Mouse (Mus musculus) naive thymus-derived CD4-positive, alpha-beta T cell, adult 2 months (primary cell): ENCODE results near the gene Gm20388.

ENCODE experiments used
- DNase-seq: peaks from one replicate; pipeline ENCODE4 v3.0.0-alpha.2; 2011; ENCODE audit warnings: low read depth

Gm20388 gene

DNA sequence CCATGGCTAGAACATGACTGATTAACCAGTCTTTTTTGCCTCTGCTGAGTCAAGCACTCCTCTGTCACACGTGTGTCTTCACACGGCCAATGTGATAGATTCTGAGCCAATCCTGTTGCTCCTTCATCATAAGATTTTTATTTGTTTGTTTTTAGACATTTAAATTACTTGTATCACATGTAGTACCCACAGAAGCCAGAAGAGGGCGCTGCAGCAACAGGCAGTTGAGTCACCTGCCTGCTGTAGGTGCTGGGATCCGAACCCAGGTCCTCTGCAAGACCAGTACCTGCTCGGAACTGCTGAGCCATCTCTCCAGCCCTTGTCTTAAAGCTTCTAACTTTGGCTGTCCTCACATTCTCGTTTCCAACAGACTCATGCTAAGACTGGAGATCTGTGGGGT lies 812.4 kb downstream of the Gm20388 start:
- DNase-seq = peak; percentile 41

DNA sequence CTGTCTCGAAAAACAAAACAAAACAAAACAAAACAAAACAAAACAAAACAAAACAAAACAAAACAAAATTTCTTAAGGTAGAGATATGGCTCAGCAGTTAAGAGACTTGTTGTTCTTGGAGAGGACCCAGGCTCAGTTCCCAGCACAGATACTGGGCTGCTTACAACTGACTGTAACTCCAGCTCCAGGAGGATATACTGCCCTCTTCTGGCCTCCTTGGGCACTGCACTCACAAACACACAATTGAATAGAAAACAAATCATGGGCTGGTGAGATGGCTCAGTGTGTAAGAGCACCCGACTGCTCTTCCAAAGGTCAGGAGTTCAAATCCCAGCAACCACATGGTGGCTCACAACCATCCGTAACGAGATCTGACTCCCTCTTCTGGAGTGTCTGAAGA lies 813.5 kb downstream of the Gm20388 start:
- peak; percentile 47 for DNase-seq

DNA sequence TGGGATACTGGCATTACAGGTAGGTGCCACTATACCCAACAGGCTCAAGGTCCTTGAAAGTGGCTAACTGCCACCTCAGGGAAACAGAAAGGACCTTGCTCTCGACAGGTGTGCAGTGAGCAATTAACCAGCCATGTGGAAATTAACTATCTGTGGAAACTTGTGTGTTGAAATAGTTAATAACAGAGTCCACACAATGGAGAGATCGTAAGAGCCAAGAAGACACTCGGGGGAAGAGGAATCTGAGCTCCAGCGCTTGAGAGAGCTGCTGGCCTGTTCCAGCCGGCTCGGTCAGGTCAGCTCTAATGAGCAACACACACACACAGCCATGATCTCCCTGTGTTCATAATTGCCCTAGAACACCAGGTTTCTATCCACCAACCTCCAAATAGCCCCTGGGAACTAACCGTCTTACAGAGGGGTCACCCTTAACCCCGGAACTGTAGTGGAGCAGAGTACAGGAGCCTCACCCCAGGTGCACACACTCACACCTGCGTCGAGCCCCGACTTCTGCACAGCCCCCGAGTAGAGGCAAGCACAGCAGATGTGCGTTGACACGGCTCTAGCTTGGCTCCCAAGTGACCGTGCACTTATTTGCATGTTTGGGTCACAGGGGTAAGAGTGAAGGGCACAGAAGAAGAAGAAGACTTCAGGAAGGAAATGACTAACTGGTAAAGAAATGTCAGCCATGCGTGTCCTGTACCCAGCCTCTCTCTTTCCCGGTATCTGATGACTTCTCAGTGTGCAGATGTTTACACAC lies 814.4 kb downstream of the Gm20388 start:
- DNase-seq = peak; percentile 46

DNA sequence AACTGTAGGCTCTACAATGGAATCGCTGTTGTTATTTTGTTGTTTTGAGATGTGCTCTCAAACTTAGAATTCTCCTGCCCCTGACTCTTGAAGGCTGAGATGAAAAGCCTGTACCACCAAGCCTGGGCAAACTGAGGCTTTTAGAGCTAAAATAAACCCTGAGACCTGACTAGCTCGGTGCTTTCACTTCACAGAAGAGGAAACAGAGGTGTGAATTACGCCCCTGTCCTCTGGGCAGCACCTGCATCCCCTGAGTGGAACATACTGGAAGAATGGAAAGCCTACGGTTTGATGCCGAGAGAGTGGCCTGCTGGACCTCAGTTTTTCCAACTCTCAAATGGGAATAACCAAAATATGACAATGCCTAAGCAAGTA lies 814.9 kb downstream of the Gm20388 start:
- DNase-seq = no peak

DNA sequence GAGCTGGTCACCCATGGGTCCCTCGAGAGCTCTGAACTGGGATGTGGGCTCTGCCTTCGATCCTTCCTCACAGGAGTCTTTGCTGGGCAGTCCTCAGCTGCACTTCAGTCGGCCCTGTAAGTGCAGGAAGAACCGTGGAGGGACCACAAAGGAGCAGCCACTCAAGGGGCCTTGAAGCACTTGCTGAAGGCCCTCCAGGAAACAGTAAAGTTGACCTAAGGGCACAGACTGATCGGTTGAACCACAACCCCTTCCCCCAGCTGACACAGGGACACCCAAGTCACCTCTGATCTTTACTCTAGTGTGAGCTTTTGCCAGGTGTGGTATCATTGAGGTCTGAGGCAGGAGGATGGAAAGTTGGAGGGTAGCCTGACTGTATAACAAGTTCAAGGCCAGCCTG lies 815.4 kb downstream of the Gm20388 start:
- DNase-seq = no peak

DNA sequence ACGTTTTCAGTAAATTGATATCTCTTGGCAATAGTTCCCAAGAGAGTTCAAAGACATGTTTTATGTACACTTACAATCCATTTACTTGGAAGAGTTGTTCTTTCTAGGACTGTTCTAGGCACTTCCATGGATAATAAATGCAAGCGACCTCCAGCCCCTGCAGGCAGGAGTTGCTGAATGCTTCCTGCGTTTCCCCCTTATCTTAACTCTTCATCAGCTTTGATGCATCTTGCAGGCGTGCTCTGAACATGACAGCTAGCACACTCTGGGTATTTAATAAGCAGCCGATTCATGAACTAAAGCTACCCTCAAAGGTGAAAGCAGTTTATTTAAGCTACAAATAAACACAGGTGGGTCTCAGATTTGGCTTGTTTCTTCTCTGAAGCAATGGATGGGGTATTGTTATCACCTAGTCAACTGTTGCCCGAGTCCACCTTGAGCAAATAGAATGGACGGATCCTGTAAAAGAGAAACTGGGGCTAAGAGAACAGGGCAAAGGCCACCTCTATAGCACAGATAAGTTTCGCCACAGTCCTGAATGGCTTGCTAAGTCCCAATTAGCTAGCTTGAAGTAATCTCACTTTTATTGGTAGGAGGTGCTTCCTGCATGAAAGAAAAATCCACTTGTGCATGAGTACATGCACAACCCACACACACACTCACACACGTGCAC lies 818.0 kb downstream of the Gm20388 start:
- peak; percentile 36 for DNase-seq

DNA sequence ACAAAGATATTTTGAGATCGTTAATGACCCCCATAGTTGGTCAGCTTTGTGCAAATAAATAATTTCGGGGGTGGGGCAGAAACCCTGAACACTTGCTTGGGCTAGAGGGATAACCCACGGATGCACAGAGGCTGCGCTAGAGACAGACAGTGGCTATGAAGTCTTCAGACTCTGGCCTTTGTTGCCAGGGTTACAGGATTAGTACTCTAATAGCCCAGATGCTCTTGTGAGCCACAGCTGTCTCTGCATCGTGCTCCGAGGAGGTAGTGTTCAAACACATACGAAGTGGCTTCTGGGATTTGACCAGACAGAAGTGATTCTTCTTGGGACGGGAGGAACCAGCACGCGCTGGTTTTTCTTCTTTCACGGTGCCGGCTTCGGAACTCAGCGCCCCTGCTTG lies 820.9 kb downstream of the Gm20388 start:
- DNase-seq = no peak

DNA sequence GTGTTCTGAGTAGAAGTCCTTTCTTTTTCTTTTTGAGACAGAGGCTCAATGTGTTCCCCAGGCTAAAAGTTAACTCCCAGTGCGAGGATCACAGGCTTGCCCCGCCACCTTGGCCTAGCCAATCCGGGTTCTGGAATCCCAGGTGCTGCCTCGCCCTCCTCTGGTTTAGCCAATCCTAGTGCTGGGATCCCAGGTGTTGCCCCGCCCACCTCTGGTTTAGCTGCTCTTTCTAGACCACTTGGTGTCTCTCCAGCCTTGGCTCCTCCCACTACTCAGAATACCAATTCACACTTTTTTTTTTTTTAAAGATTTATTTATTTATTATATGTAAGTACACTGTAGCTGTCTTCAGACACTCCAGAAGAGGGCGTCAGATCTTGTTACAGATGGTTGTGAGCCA lies 821.4 kb downstream of the Gm20388 start:
- DNase-seq = no peak

DNA sequence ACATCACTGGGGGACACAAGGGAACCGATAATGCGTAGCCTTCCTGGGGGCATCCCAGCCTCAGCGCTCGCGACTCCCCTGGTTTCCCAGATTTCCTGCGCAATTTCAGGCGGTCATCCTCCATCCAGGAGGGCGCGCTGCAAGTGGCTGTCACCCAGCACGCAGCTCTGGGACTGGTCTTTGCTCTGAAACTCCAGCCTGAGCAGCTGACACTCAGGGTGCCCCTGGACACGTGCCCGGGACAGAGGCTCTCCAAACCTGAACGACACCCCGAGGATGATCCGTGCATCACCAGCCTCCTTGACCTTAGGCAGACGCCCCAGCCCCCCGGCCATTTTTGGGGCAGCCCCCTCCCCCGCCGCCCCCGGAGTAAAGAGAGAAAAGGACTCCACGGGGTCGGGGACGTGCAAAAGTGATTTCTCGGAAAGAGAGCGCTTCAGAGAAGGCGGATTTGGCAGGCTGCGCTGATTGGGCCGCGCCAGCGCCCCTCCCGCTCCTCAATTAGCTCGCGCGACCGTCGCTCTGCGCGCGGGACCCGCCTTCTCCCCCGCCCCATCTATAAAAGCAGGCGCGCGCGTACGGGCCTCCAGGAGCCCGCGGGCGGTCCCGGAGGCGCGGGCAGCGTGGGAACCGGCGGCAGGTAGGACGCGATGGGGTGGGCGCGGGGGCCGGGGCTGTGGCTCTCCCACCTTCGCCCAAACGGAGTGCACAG lies 825.3 kb downstream of the Gm20388 start, which contains the start of gene Irf8:
Irf8 (plus strand) TSS at position 589 of the 712 bp plus-strand sequence.
- peak; percentile 94 for DNase-seq

DNA sequence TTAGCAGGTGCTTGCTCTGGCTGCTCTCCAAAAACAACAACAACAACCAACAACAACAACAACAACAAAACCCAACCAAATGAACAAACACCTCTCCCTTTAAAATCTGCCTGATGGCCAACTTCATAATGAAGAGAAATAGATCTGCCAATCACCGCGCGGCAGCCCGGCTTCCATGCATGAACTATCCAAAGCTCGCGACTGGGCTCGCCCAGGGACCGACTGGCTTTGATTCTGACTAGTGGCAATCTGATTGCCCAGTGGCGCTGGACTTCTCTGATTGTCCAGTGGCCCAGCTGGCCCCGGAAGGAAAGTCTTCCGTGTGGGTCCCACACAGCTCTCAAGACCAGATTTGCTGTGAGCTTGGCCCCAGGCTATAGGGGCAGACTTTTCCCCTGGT lies 825.8 kb downstream of the Gm20388 start:
- no peak for DNase-seq

DNA sequence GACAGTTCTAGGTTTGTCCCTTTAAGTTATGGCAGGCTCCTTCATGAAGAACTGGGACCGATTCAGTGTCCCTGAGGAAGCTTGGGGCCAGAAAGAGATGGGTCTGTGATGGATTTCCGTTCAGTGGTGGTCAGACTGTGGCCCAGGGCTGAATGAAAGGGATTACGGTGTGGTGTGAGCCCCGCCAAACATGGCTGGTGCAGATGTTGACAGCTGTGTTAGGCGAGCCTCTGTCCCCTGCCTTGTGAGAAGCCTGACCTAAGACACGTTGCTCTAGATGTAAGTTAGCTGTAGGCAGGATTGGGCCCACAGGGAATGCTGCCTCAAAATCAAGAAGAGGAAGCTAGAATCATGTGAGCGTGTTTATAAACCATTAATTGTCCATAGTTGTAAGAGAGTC lies 826.5 kb downstream of the Gm20388 start:
- DNase-seq = no peak

DNA sequence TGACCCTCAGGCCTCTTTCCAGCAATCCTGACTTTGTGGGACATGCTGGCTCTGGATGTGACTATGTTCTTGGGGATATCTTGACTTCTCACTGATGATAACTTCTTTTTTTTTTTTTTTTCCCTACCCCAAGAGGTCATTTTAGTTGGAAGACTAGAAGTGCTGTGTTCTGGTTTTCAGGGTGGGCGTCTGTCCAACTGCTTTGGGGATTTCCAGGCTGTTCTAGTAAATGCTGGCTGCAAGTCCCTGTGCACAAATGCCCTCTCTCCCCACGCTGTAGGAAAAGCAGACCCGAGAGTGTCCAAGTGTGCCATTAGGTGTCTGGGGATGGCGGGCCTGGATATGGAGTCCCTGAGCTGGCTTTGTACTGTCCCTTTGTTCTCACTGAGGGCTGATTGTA lies 828.1 kb downstream of the Gm20388 start:
- no peak for DNase-seq

DNA sequence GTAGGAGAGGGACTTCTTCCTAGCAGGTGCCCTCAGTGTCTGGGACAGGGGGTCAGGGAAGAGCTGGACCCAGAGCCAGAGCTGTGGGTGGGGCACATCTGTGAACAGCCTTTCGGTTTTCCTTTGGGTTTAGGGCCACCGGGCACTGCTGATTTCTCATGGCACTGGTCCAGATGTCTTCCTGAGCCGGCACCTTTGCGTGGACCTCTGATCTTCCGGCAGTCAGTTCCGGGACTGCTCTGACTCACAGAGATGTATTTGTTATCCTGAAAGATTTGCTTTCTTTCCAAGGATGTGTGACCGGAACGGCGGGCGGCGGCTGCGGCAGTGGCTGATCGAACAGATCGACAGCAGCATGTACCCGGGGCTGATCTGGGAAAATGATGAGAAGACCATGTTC lies 828.9 kb downstream of the Gm20388 start:
- DNase-seq = no peak

DNA sequence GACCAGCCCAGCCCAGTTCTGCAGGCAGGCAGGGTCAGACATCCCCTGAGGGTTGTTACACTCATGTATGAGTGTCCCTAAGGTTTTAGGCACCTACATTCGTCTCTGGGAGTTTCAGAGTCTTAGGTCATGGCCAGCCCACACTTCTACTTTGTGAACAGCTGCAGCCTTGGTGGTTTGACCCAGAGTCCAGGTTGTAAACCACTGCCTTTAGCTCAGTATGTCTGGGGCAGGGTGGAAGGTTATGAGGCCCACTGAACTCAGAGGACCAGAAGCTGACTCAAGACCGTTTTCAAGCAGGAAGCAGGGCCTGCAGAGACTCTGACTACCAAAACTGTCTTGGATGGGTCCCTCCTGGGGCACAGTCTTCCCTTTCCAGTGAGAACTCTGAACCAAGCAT lies 829.9 kb downstream of the Gm20388 start:
- no peak for DNase-seq

DNA sequence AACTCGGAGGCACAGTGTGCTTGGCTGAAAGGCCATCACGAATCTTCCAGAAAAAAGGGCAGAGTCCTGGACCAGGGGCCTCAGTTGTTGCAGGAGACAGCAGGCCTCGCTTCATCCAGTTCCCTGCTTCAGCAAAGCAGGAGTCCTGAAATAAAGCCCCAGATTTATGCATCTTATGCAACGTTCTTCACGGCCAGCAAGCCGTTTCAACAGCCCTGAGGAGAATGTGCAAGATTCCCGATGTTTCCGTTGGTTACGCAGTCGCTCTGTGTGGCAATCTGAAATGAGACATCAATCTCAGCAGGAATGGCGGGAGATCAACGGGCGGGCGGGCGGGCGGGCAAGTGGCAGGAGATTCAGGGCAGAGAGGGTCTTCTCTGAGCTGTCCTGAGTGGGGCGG lies 830.4 kb downstream of the Gm20388 start:
- no peak for DNase-seq

DNA sequence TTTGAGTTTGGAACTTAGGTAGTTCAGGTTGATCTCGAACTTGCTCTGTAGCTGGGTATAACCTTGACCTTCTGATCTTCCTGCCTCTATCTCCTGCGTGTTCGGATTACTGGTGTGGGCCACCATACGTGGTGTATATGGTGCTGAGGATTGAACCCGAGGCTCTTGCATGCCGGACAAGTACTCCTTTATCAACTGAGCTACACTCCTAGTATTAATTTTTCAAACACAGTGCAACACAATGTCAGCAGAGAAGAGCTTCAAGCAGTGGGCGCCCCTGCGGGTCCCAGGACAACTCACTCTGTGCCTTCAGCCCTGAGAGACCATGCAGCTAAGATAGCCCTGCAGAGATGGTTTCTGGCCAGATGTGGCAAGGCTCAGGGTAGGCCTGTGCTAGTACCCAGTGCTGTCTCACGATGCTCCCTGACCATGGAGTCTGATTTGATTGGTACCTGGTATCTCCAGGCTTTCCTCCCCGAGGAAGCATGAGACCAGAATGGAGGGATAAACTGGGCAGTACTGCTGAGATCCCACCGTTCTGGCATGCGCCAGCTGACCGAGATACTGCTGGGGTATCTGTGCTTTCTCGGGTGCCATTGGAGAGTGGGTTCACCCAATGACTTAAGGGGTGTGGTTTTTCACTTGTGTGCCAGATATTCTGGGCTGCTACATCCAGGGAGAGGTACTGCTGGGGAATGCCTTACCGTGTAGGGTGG lies 831.3 kb downstream of the Gm20388 start:
- no peak for DNase-seq

DNA sequence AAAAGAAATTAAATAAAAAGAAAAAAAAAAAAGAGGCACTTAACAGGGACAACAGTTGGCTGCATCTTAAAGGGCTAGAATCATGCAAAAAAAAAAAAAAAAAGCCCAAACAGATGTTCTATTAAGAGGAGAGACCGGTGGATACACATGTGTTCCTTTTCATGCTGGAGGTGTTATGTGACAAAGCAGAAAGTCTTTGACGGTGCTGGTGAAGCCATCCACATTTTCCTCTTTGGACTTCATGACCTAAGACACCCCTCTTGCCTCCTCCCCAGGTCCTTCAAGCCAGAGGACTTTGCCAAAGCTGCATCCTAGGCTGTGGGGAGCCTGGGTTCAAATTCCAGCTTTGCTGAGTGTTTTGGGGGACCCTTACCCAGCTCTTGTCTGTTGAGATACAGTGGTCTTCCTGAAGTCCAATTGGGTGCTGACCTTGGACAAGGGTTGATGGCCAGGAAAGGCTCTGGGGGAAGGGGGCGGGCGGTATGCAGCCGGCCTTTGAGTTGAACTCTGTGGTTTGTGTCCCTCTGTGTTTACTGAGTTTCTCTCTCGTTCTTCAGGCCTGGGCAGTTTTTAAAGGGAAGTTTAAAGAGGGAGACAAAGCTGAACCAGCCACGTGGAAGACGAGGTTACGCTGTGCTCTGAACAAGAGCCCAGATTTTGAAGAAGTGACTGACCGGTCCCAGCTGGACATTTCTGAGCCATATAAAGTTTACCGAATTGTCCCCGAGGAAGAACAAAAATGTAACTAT lies 832.7 kb downstream of the Gm20388 start:
- no peak for DNase-seq

DNA sequence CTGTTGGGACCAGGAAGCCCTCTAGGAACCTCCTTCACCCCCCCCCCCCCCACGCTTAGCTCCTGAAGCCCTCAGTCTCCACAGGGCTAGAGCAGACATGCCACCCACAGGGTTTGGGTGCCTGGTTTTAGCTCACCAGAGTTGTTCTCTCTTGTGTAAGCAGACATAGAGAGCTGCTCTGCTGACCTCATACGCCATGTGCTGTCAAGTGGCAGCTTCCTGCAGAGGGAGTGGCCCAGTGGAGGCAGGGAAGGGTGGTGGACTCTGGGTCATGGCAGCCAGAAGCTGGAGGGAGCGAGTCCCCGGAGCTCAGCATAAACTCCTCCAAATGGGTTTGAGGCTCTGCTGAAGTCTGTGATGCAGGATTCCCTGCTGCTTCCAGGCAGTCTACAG lies 833.3 kb downstream of the Gm20388 start:
- no peak for DNase-seq

DNA sequence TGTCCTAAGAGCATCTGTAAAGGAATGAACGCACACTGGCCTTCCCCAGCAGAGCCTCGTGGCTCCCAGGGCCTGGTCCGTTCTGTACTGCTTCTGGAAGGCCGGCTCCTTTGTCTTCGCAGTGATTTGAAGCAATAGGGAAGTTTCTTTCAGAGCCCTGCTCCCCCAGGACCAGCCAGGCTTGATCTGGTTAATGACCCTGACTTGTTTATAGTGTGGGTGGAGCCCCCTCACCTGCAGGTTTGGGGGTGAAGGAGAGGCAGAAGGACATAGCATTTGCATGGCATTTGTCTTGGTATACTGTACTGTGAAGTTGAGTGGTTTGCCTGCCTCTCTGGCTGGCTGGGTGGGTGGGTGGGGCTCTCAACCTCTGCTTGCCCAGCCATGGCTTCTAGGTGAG lies 833.8 kb downstream of the Gm20388 start:
- DNase-seq = no peak

DNA sequence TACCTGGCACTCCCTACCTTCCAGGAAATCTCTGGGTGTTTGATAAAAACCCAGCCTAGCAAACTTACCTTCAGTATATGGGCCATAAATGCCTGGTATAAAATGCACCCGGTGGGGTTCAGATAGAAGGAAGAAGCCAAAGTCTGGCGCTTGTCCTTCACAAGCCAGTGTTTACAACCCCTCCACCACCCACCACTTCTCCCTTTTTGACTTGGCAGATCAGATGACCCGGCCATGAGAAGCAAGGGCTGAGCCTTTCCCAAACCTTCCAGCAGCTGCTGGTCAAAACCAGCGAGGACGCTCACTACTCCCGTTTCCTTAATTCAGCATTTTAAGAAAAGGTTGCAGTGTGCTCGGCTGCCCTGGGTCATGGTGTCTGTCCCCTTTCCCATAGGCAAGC lies 834.6 kb downstream of the Gm20388 start:
- DNase-seq = no peak

DNA sequence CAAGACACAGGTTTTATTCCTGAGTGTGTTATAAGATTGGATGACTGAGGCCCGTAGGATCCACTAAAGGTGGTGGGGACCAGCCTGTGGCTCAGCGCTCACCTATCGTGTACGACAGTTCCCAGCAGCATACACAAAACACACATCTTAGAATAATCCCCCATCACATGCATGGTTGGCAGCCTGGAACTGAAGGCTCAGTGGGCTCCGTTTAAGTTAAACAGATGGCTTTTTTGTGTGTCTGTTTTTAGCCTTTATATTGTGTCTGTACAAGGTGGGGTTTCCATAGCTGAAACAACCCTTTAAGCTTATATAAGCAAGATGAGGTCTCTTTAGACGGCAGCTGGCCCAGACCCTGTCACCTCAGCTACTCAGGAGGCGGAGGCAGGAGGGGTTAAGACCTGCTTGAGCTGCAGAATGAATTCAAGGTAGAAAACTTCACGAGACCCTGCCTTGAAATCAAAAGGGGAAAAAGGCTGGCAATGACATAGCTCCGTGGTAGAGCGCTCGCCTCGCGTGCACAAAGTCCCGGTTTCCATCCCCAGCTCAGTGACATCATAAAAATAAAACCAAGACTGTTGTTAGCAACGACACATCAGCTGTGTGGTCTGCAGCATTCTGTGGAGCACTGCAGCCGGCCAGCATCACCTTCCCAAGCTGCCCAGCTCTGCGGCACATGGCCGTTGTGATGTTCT lies 835.5 kb downstream of the Gm20388 start:
- no peak for DNase-seq
